Mouse (Mus musculus): Measurements from ENCODE around the gene Tnfrsf14.

- TF ChIP-seq CTCF (IDR thresholded peaks at IDR 0.05; ENCODE audit: low read depth, low read length) (no peak), POLR2A (IDR thresholded peaks at IDR 0.05; ENCODE audit: borderline replicate concordance, low read depth, low read length) (no peak)
Observed at GRCm38 (mm10) chr4:154941831-154942230, 13.5 kb upstream of the Tnfrsf14 start.

Data from bone marrow macrophage, adult 2 months (primary cell).